In the genomic region with DNA sequence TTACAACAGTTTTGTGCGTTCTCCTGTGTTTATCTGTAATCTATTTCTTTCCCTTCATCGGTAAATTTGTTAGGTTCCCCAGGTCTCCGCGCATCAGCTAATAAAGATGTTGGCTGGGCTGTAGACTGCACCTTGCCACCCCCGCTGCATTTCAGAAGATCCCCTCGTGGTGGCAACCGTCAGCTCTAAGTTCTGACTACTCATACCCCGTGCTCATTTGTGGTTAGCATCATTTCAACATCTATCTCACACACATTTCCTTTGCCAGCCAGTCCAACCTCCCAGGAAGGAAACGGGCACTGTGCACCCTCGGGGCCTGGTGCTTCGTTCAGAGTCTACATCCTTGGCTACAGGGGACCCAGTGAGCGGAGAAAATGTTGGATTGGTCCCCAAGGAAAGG, we compare ENCODE assay signal across 10 mouse cellular contexts. TPM values are rescaled to one million over a fixed set of nuclear protein-coding genes. Genes with fewer than 3 reads are reported as not detected.
A peak's percentile ranks its signal among the peaks of the same experiment; 100 is the strongest.
DNase-seq lines count a peak whose midpoint lies in the region; ATAC-seq lines count a peak whose summit lies in the region.
"Had no signal": no experiment of that assay in that cellular context is flagged by ENCODE, and none has a peak within 500 bp of the region (broad histone marks: within the 10 kb centered on the region; RNA-seq: fewer than 3 reads in every experiment).

No protein-coding gene starts in this region.

- H3K9me3 ChIP-seq in forebrain, embryonic 13.5 days (replicated peaks), result no peaks in the 10 kb centered on the region
- H3K9me3 ChIP-seq: hindbrain, embryonic 15.5 days; limb, embryonic 12.5 days had no signal

- WGBS in forebrain, embryonic 13.5 days, result 75% methylated on average over 12 of the region's 12 CpGs

- H3K4me1 ChIP-seq in forebrain, embryonic 13.5 days, result peaks cover 26% of the 10 kb centered on the region

- H3K9ac ChIP-seq in forebrain, embryonic 13.5 days, result no peak overlapping the region
- H3K9ac ChIP-seq: hindbrain, embryonic 15.5 days; limb, embryonic 12.5 days had no signal

- H3K36me3 ChIP-seq in forebrain, embryonic 13.5 days (ENCODE audit: poor library complexity, severe bottlenecking), result no peaks in the 10 kb centered on the region
- H3K36me3 ChIP-seq: hindbrain, embryonic 15.5 days; limb, embryonic 12.5 days had no signal

- ATAC-seq in CD4-positive, CD25-positive, alpha-beta regulatory T cell, adult 4 months, result peak; percentile 89
- ATAC-seq in forebrain, embryonic 13.5 days, result no peak

- H3K27ac ChIP-seq in forebrain, embryonic 13.5 days, result no peak overlapping the region
- H3K27ac ChIP-seq: hindbrain, embryonic 15.5 days; limb, embryonic 12.5 days had no signal

- H3K27me3 ChIP-seq in forebrain, embryonic 13.5 days, result no peaks in the 10 kb centered on the region
- H3K27me3 ChIP-seq: hindbrain, embryonic 15.5 days; limb, embryonic 12.5 days had no signal

- no peak overlapping the region for H3K4me3 ChIP-seq in forebrain, embryonic 13.5 days
- H3K4me3 ChIP-seq: limb, embryonic 12.5 days had no signal

- DNase-seq in layer of hippocampus, adult 18-20 months (ENCODE audit: low spot score in 2 of 2), result peak; percentile 35 to 63
- DNase-seq in layer of hippocampus, adult 8-10 months (ENCODE audit: low spot score in 2 of 2), result no peak
- DNase-seq in induced T-regulatory cell, adult 2 months (ENCODE audit: low read depth), result peak; percentile 90
- peak; percentile 51 to 62 for DNase-seq in spleen, adult 18-20 months
- DNase-seq in urinary bladder, adult 18-20 months (ENCODE audit: low spot score in 2 of 2), result no peak
- DNase-seq in heart, adult 18-20 months, result no peak

- no peak overlapping the region for H3K4me2 ChIP-seq in forebrain, embryonic 13.5 days

RNA-seq across cellular contexts. Expression of a gene that starts 51.5 kb away (rescaled TPM):
- total RNA-seq in layer of hippocampus, adult 18-20 months (2021), result 100 to 1,000 TPM; 335 to 351 TPM
- total RNA-seq in layer of hippocampus, adult 8-10 months (2022), result 100 to 1,000 TPM; 255 to 302 (median 277) TPM
- polyA plus RNA-seq in CD4-positive, CD25-positive, alpha-beta regulatory T cell, adult 4 months (2017; shearing (Covaris generic)), result not detected
- 0.67 and 1.4 TPM in 2 replicates for polyA plus RNA-seq in forebrain, embryonic 13.5 days (2015; fragmentation: Nextera tagmentation; extraction: Ambion mirVana)
- 1 to 10 TPM; 2.6 to 3.1 TPM for total RNA-seq in heart, adult 18-20 months (2021)

Comparison
In these comparisons a context has a peak if more than half of its experiments do, and no peak if none do; other contexts are left out.
1. DNase-seq: peak in layer of hippocampus, adult 18-20 months (2 of 2), induced T-regulatory cell, adult 2 months (single experiment) and spleen, adult 18-20 months (2 of 2); none in layer of hippocampus, adult 8-10 months (0 of 2), urinary bladder, adult 18-20 months (0 of 2) and heart, adult 18-20 months (0 of 2).
2. RNA of a gene that starts 51.5 kb away (total RNA-seq): 335 to 351 TPM in layer of hippocampus, adult 18-20 months and 255 to 302 TPM in layer of hippocampus, adult 8-10 months; 2.6 to 3.1 TPM in heart, adult 18-20 months; every median in the first group is over 10 times any median in the second.